Mouse (Mus musculus) embryonic facial prominence, embryonic 13.5 days (tissue): Measurements from ENCODE around the gene Smarcc1. TPM values are rescaled to one million over a fixed set of nuclear protein-coding genes. Genes with fewer than 3 reads are reported as not detected.
A peak's percentile ranks its signal among the peaks of the same experiment; 100 is the strongest.

Source experiments
- ATAC-seq: fragments of 200-750 bp; cut with Nextera tagmentation; 2 replicates; pipeline ENCODE4 v1.8.0; 2017; ENCODE audit warnings: low read depth; ENCODE audit not compliant: insufficient number of reproducible peaks, insufficient read depth, low FRiP score, low TSS enrichment
- H3K27ac ChIP-seq: fragments of 300-500 bp; sonication (generic); 2 replicates; pipeline ENCODE4 v1.5.1; 2015; ENCODE audit warnings: moderate library complexity, mild to moderate bottlenecking, inconsistent platforms
- H3K27me3 ChIP-seq: fragments of 300-500 bp; sonication (generic); 2 replicates; pipeline ENCODE4 v1.6.1; 2015; ENCODE audit warnings: mild to moderate bottlenecking, inconsistent platforms
- H3K36me3 ChIP-seq: fragments of 300-500 bp; sonication (generic); 2 replicates; pipeline ENCODE4 v1.6.1; 2015; ENCODE audit warnings: mild to moderate bottlenecking, inconsistent platforms
- H3K4me1 ChIP-seq: fragments of 300-500 bp; sonication (generic); 2 replicates; pipeline ENCODE4 v1.6.1; 2015; ENCODE audit warnings: inconsistent platforms
- H3K4me2 ChIP-seq: fragments of 300-500 bp; sonication (generic); 2 replicates; pipeline ENCODE4 v1.6.1; 2015; ENCODE audit warnings: moderate library complexity, mild to moderate bottlenecking, inconsistent platforms
- H3K4me3 ChIP-seq: fragments of 300-500 bp; sonication (generic); 2 replicates; pipeline ENCODE4 v1.5.1; 2015; ENCODE audit warnings: mild to moderate bottlenecking, inconsistent platforms
- H3K9ac ChIP-seq: fragments of 300-500 bp; sonication (generic); 2 replicates; pipeline ENCODE4 v1.6.1; 2015; ENCODE audit warnings: mild to moderate bottlenecking, inconsistent platforms
- H3K9me3 ChIP-seq: fragments of 300-500 bp; sonication (generic); 2 replicates; pipeline ENCODE4 v1.6.1; 2016; ENCODE audit warnings: inconsistent platforms
- WGBS: fragments of 180-500 bp; shearing (Covaris S2); methylation state at CpG from one replicate; pipeline ENCODE4 v1.1.7; 2015; ENCODE audit warnings: mixed read lengths; 5-methylcytosine and 5-hydroxymethylcytosine counted together
- polyA plus RNA-seq: library from polyadenylated mRNA; unstranded; fragments of >200 nt; fragmentation: Nextera tagmentation; extraction: Ambion mirVana; gene quantifications from 2 replicates; pipeline ENCODE4 v1.2.1, GENCODE M21; 2015

Gene Smarcc1
- polyA plus RNA-seq, 1 experiment from 2014 or later, result 204 TPM

DNA sequence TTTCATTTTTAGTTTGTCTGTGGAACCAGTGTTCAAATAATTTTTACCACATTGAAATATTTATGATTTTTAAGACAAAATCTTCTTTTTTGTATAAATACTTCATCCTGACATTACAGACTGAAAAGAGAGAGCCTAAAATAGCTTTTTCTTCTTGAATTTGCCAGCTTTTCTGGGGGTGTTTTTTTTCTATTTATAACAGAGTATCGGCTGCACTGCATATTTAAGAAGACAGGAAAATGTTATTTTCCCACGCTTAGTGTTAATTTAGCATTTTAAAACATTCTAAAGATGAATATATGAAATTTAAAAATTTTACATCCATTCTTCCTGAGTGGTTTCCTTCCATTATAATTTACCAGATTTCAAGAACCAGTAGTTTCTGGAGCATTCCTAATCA, 88.9 kb downstream of the Smarcc1 start:
- WGBS, result 58% methylated on average over 2 of the region's 2 CpGs
- H3K36me3 ChIP-seq, result peaks cover 77% of the 10 kb centered on the region

DNA sequence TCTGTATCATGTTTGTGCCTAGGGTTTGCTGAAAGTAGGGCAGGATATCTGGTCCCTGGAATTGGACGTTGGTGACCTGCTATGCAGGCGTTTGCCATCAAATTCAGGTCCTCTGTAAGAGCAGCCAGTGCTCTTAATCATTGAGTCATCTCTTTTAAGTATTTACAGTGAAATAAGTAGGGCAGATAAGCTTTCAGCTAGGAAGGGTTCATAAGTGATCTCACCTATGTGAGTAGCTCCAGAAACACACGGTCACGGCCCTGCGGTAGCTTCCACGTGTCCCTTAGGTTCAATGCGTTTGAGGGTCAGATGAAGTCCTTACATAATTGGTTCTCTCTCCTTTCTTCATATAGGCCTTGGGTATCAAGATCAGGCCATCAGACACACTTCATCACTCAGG, 90.8 kb downstream of the Smarcc1 start:
- ATAC-seq, result no peak
- H3K9me3 ChIP-seq, result no peaks in the 10 kb centered on the region
- H3K9ac ChIP-seq, result no peak overlapping the region
- 70% methylated on average over 7 of the region's 7 CpGs for WGBS
- H3K27ac ChIP-seq, result no peak overlapping the region
- H3K4me3 ChIP-seq, result no peak overlapping the region
- H3K4me1 ChIP-seq, result peaks cover 5% of the 10 kb centered on the region; the same call in 1 of the 2 replicates
- no peaks in the 10 kb centered on the region for H3K27me3 ChIP-seq
- H3K4me2 ChIP-seq, result no peak overlapping the region
- H3K36me3 ChIP-seq, result peaks cover 79% of the 10 kb centered on the region

More for the DNA sequence above, 88.9 kb downstream of the Smarcc1 start:
- Histone ChIP-seq H3K4me3 (no peak overlapping the region), H3K4me2 (no peak overlapping the region), H3K27me3 (no peaks in the 10 kb centered on the region), H3K27ac (no peak overlapping the region), H3K9ac (no peak overlapping the region), H3K4me1 (peaks cover 5% of the 10 kb centered on the region; the same call in 1 of the 2 replicates), H3K9me3 (no peaks in the 10 kb centered on the region)
- ATAC-seq, result no peak

GRCm38 (mm10) chr9:110208967-110209366, 91.5 kb downstream of the Smarcc1 start:
- no peak overlapping the region for H3K9ac ChIP-seq
- no peak overlapping the region for H3K4me3 ChIP-seq
- no peak for ATAC-seq
- peaks cover 76% of the 10 kb centered on the region for H3K36me3 ChIP-seq
- no peaks in the 10 kb centered on the region for H3K27me3 ChIP-seq
- 86% methylated on average over 3 of the region's 3 CpGs for WGBS
- peaks cover 5% of the 10 kb centered on the region; the same call in 1 of the 2 replicates for H3K4me1 ChIP-seq
- no peaks in the 10 kb centered on the region for H3K9me3 ChIP-seq
- no peak overlapping the region for H3K4me2 ChIP-seq
- no peak overlapping the region for H3K27ac ChIP-seq

DNA sequence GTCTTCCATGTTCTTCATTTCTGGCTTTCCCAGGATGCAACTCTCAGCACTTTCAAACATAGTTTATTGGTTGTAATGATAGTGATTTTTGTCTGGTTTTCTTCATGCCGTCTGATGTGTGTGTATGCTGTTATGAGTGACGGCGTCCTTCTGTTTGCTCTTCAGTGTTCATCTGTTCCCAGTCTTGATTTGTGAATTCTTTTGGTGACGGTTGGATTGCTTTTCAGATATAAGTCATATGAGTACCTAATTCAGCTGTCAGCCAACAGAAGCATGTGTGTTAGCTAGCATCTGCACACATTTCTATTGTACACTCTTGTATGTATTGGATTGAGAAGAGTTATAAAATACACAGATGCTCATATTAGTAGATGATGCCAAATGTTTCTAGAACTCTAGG, 106.8 kb downstream of the Smarcc1 start:
- Histone ChIP-seq H3K36me3 (peaks cover 90% of the 10 kb centered on the region), H3K4me3 (no peak overlapping the region), H3K9me3 (no peaks in the 10 kb centered on the region), H3K27ac (no peak overlapping the region), H3K4me1 (no peaks in the 10 kb centered on the region), H3K27me3 (no peaks in the 10 kb centered on the region), H3K4me2 (no peak overlapping the region), H3K9ac (no peak overlapping the region)
- ATAC-seq, result no peak
- WGBS, result 90% methylated on average over 4 of the region's 4 CpGs

DNA sequence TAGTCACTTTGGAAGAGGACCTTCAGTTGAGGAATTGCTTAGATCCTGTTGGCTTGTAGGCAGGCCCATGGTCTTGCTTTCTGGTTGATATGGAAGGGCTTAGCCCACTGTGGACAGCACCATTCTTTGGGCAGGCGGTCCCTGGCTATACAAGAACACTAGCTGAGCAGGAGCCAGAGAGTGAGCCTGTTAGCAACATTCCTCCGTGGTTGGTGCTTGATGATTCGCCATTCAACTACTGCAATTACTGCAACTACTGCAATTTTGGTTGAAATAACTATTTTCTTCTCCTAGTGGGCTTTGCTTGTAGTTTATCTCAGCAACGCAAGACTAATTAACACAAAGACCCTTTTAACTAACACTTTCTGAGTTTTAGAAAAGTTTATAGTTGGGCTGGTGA, 108.7 kb downstream of the Smarcc1 start:
- 91% methylated on average over 4 of the region's 4 CpGs for WGBS
- H3K27me3 ChIP-seq, result no peaks in the 10 kb centered on the region
- no peak for ATAC-seq
- no peak overlapping the region for H3K9ac ChIP-seq
- H3K9me3 ChIP-seq, result no peaks in the 10 kb centered on the region
- H3K4me3 ChIP-seq, result no peak overlapping the region
- H3K4me2 ChIP-seq, result no peak overlapping the region
- H3K27ac ChIP-seq, result no peak overlapping the region
- no peaks in the 10 kb centered on the region for H3K4me1 ChIP-seq
- H3K36me3 ChIP-seq, result peaks cover 90% of the 10 kb centered on the region

DNA sequence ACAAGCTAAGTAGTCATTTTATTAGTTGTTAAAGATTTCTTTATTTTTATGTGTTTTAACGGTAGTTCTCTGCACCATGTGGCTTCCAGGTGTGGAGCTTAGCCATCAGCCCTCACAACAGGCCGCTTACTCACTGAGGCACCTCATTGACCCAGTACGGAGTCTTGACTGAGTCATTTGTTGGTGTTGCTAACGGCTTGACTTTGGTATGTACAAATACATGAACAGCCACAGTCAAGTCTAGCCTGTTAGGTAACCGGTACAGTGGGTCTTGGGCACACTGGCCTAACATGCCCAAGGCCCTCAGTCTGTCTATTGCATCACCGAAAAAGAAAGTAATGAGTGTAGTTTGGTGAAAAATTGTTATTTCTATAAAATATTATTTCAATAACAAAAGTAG, 111.2 kb downstream of the Smarcc1 start:
- WGBS, result 84% methylated on average over 6 of the region's 6 CpGs
- ATAC-seq, result no peak

DNA sequence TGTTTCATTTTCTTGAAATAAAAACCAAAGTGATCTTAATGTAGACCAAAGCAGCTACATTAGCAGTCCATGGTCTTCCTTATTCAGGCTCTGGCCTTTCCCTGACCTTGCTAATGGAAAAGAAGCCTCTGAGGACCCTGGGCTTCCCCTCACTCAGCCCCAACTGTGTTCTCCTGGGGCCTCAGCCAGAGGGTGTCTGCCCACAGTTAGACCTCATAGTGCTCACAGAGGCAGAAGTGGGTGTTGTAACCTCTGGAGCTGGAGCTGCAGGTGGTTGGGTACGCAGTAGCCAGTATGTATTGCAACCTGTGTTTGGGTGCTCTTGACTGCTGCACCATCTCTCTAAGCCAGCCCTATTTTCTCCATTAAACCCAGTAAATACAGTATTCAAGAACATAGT, 111.6 kb downstream of the Smarcc1 start:
- H3K36me3 ChIP-seq, result peaks cover 89% of the 10 kb centered on the region
- no peak overlapping the region for H3K27ac ChIP-seq
- no peak overlapping the region for H3K4me3 ChIP-seq
- WGBS, result 97% methylated on average over 1 of the region's 1 CpGs
- ATAC-seq, result no peak
- no peak overlapping the region for H3K4me2 ChIP-seq
- no peaks in the 10 kb centered on the region for H3K4me1 ChIP-seq
- H3K27me3 ChIP-seq, result no peaks in the 10 kb centered on the region
- H3K9me3 ChIP-seq, result no peaks in the 10 kb centered on the region
- H3K9ac ChIP-seq, result no peak overlapping the region

More for the DNA sequence above, 111.2 kb downstream of the Smarcc1 start:
- Histone ChIP-seq H3K27me3 (no peaks in the 10 kb centered on the region), H3K4me1 (no peaks in the 10 kb centered on the region), H3K9ac (no peak overlapping the region), H3K4me2 (no peak overlapping the region), H3K27ac (no peak overlapping the region), H3K36me3 (peaks cover 89% of the 10 kb centered on the region), H3K9me3 (no peaks in the 10 kb centered on the region), H3K4me3 (no peak overlapping the region)

GRCm38 (mm10) chr9:110229566-110230248, 112.2 kb downstream of the Smarcc1 start:
- H3K4me3 ChIP-seq, result no peak overlapping the region
- no peak overlapping the region for H3K4me2 ChIP-seq
- H3K9me3 ChIP-seq, result no peaks in the 10 kb centered on the region
- H3K27ac ChIP-seq, result no peak overlapping the region
- no peaks in the 10 kb centered on the region for H3K4me1 ChIP-seq
- ATAC-seq, result no peak
- no peaks in the 10 kb centered on the region for H3K27me3 ChIP-seq
- no peak overlapping the region for H3K9ac ChIP-seq
- 84% methylated on average over 10 of the region's 10 CpGs for WGBS
- peaks cover 90% of the 10 kb centered on the region for H3K36me3 ChIP-seq

DNA sequence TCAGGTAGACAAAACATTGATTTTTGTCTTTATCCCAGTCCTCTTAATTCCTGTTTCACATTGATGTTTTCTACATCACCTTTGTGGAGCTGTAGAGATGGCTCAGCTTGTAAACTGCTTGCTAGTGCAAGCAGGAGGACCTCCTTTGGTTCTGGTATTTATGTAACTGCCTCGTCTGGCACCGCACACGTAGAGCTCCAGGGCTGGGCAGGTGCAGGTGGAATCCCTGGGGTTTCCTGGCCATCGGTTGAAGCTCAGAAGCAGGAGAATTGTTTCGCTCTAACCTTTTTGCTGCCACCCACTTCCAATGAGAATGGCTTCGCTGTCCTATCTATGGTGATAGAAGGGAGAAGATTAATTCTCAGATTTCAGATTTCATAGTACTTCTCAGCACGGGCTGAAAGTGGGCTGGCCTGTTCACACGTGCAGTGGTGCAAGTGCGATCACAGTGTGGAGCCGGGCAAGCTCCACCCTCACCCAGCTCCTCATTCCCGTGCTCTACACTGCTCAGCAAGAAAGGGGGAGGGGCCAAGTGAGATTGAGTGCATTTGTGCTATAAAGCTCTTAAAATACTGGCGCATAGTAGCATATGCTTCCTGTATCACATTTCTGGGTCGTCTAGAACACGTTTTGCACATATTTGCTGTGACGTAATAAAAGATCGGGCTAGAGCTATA, 113.0 kb downstream of the Smarcc1 start:
- no peak for ATAC-seq
- WGBS, result 86% methylated on average over 16 of the region's 16 CpGs
- Histone ChIP-seq H3K9ac (no peak overlapping the region), H3K36me3 (peaks cover 92% of the 10 kb centered on the region), H3K9me3 (no peaks in the 10 kb centered on the region), H3K4me3 (no peak overlapping the region), H3K27ac (no peak overlapping the region), H3K4me2 (no peak overlapping the region), H3K27me3 (no peaks in the 10 kb centered on the region), H3K4me1 (no peaks in the 10 kb centered on the region)

DNA sequence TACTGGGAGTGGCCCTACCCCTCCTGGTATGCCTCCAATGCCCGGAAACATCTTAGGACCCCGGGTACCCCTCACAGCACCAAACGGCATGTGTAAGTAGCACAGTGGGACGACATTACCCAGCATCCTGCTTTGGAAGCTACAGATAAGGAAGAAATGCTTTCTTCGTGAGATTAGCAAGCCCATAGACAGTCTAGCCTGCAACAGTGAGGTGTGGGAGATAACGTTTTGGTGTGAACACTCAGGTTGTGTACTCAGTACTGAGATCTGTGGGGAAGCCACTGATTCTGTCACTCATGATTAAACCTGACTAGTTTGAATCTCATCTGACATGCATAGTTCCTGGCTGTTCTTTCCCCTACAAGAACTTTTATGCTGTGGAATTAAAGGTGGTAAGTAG, 117.5 kb downstream of the Smarcc1 start:
- Histone ChIP-seq H3K4me2 (no peak overlapping the region), H3K27me3 (no peaks in the 10 kb centered on the region), H3K9me3 (no peaks in the 10 kb centered on the region), H3K36me3 (peaks cover 93% of the 10 kb centered on the region), H3K27ac (no peak overlapping the region), H3K4me1 (no peaks in the 10 kb centered on the region), H3K4me3 (no peak overlapping the region), H3K9ac (no peak overlapping the region)
- WGBS, result 96% methylated on average over 6 of the region's 6 CpGs
- ATAC-seq, result no peak

DNA sequence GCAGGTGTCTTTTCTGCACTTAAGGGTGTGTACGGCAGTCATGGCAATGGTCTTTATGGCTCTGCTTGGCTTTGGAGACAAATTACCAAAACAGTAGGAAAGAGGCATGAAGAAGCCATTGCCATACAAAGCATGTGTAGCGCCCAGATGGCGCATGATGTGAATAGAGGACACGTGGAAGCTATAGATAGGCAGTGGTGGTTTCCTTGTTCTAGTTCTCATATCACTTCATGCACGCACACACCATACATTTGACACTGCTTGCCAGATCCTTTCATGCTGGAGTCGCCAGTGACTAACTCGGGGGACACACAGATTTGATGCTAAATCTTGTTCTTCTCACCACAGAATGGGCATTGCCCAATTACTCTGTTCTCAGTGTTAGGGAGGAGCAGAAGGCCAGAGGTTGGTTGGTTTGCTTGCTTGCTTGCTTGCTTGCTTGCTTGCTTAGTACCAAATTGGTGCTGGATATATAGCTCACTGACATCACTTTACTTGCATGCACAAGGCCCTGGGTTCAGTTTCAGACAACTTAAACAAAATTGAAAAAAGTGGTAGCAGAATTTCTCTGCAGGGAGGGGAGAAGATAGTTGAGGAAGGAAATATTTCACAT, 125.8 kb downstream of the Smarcc1 start, which contains the start of gene Cspg5:
Cspg5 (plus strand) TSS at position 563 of the 613 bp plus-strand sequence.
- Histone ChIP-seq H3K4me2 (peak within 1 kb of the TSS; percentile 96), H3K27me3 (peaks cover 49% of the 10 kb centered on the region), H3K36me3 (peaks cover 29% of the 10 kb centered on the region), H3K4me3 (peak within 1 kb of the TSS; percentile 60), H3K27ac (no peak within 1 kb of the TSS), H3K4me1 (peaks cover 14% of the 10 kb centered on the region), H3K9ac (peak within 1 kb of the TSS; percentile 65; the same call in 1 of the 2 replicates), H3K9me3 (no peaks in the 10 kb centered on the region)
- 86% methylated on average over 7 of the region's 7 CpGs for WGBS
- ATAC-seq, result no peak

DNA sequence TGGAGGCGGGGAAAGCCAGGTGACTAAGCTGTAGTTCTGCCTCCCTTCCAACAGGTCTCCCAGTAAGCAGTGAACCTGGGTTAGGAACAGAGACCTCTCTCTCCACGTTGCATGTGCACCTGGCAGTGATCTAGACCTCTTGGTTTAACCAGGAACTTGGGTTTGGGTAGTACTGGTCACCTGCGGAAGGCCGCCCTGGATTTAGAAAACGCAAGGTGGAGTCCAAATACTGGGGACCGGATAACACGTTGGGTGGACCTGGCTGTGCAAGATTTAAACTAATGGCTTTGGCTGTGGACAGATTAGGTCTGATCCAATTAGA, 127.0 kb downstream of the Smarcc1 start:
- Histone ChIP-seq H3K4me3 (peak overlapping the region; percentile 60), H3K27me3 (peaks cover 49% of the 10 kb centered on the region), H3K4me2 (peak overlapping the region; percentile 96), H3K9ac (peak overlapping the region; percentile 65), H3K27ac (no peak overlapping the region), H3K4me1 (peaks cover 21% of the 10 kb centered on the region), H3K9me3 (no peaks in the 10 kb centered on the region), H3K36me3 (peaks cover 19% of the 10 kb centered on the region)
- WGBS, result 23% methylated on average over 7 of the region's 7 CpGs
- no peak for ATAC-seq
